Mouse (Mus musculus) forebrain, embryonic 11.5 days (tissue): Measurements from ENCODE around the gene Syde2. TPM values are rescaled to one million over a fixed set of nuclear protein-coding genes. Genes with fewer than 3 reads are reported as not detected.

Experiments used
- ATAC-seq: fragments of 200-750 bp; cut with Nextera tagmentation; replicated peaks from 2 replicates; pipeline ENCODE4 v1.8.0; 2017; ENCODE audit warnings: moderate TSS enrichment; ENCODE audit not compliant: low FRiP score
- DNase-seq: peaks from one replicate; pipeline ENCODE4 v3.0.0-alpha.2; 2017; ENCODE audit warnings: low spot score
- H3K27ac ChIP-seq: fragments of 300-500 bp; sonication (generic); 2 replicates; pipeline ENCODE4 v1.5.1; 2014; ENCODE audit warnings: low read depth, low read length
- H3K27me3 ChIP-seq: fragments of 300-500 bp; sonication (generic); 2 replicates; pipeline ENCODE4 v1.6.1; 2014; ENCODE audit warnings: mild to moderate bottlenecking, low read length, mixed read lengths; ENCODE audit not compliant: control insufficient read depth, insufficient read depth
- H3K36me3 ChIP-seq: fragments of 300-500 bp; sonication (generic); 2 replicates; pipeline ENCODE4 v1.6.1; 2014; ENCODE audit warnings: mild to moderate bottlenecking, low read length, moderate library complexity, mixed read lengths; ENCODE audit not compliant: control insufficient read depth, insufficient read depth
- H3K4me1 ChIP-seq: fragments of 300-500 bp; sonication (generic); replicated peaks from 2 replicates; pipeline ENCODE4 v1.6.1; 2014; ENCODE audit warnings: low read length, mixed read lengths; ENCODE audit not compliant: control insufficient read depth, insufficient read depth
- H3K4me2 ChIP-seq: fragments of 300-500 bp; sonication (generic); 2 replicates; pipeline ENCODE4 v1.6.1; 2014; ENCODE audit warnings: low read depth, mild to moderate bottlenecking, low read length, moderate library complexity, mixed read lengths; ENCODE audit not compliant: severe bottlenecking
- H3K4me3 ChIP-seq: fragments of 300-500 bp; sonication (generic); 2 replicates; pipeline ENCODE4 v1.5.1; 2014; ENCODE audit warnings: low read depth, low read length
- H3K9ac ChIP-seq: fragments of 300-500 bp; sonication (generic); 2 replicates; pipeline ENCODE4 v1.6.1; 2014; ENCODE audit warnings: low read length
- H3K9me3 ChIP-seq: fragments of 300-500 bp; sonication (generic); 2 replicates; pipeline ENCODE4 v1.6.1; 2016; ENCODE audit warnings: low read length, mixed read lengths; ENCODE audit not compliant: control insufficient read depth
- WGBS: fragments of 180-500 bp; shearing (Covaris S2); extraction: QIAGEN DNeasy Blood & Tissue Kit; methylation state at CpG from one replicate; pipeline ENCODE4 v1.1.7; 2014; 5-methylcytosine and 5-hydroxymethylcytosine counted together
- polyA plus RNA-seq: library from polyadenylated mRNA; unstranded; fragments of >200 nt; fragmentation: Nextera tagmentation; extraction: Ambion mirVana; gene quantifications from 2 replicates; pipeline ENCODE4 v1.2.1, GENCODE M21; 2014

Gene Syde2
- polyA plus RNA-seq, 1 experiment from 2014 or later: 2.0 TPM

DNA sequence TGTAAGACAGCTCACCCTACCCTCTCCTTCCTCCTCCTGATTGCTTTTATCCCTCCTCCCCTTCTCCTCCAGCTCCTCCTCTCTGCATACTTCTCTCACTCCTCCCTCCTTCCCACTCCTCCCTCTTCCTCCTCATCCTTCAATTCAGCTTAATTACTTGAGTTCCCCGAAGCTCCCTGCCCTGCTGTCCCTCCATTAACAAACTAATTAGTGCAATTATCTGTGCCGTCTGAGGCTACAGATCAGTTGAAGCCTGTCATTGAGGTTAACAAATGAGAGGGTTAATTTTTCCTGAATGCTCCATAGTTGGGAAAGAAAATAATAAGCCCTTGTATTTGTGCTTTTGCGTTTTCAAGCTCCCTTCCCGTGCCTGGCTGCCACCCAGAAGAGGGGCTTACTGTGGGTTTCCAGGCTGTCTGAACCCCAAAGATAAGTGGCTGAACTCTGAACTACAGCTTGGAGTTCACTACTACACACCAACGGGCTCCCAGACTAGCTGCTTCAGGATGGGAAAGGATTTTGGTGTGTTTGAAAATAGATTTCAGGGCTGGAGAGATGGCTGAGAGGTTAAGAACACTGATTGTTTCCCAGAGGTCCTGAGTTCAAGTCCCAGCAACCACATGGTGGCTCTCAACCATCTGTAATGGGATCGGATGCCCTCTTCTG, 40.0 kb upstream of the Syde2 start:
- no peak for DNase-seq
- WGBS: 31% methylated on average over 6 of the region's 6 CpGs
- no peak overlapping the region for H3K27ac ChIP-seq
- ATAC-seq: peak; percentile 74
- no peak overlapping the region for H3K4me3 ChIP-seq
- H3K9ac ChIP-seq: no peak overlapping the region
- no peaks in the 10 kb centered on the region; the same call in 1 of the 2 replicates for H3K36me3 ChIP-seq
- H3K27me3 ChIP-seq: no peaks in the 10 kb centered on the region; the same call in 1 of the 2 replicates
- H3K9me3 ChIP-seq: no peaks in the 10 kb centered on the region
- no peaks in the 10 kb centered on the region; the same call in 1 of the 2 replicates for H3K4me1 ChIP-seq
- no peak overlapping the region for H3K4me2 ChIP-seq

DNA sequence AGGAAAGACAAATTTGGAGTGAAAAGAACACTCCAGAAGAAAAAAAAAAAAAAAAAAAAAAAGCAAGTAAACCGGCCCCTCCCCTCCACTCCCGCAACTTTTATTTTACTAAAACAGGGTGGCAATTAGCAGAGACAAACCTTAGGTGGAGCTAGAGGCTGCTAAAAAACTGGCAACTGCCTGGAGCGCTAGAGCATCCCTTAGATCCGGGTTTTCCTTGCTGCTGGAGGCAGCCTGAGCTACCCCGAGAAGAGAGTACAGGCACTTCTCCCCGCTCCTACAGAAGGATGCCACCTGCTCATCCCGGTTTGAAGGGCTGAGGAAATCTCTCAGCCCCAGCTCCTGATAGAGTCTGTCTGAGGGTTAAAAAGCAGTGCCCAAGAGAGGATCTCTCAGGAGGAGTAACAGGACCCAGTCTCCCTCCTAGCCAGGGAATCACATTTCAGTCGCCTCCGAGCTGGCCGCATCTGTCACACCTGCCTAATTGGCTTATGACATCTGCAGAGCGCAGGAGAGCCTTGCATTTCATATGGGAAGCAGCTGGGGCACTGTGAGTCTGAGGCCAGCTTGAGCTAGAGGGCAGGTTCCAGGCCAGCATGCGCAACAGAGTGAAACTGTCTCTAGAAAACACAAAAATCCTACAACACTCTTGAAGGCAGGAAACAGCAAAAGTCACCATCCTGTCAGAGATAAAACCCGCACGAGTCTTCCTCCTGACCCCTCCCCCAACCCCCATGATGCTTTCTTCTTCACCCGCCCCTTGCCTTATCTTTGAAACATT, 37.4 kb upstream of the Syde2 start:
- H3K27me3 ChIP-seq: no peaks in the 10 kb centered on the region; the same call in 1 of the 2 replicates
- H3K27ac ChIP-seq: no peak overlapping the region
- ATAC-seq (peak; percentile 74), DNase-seq (peak; percentile 67)
- no peaks in the 10 kb centered on the region; the same call in 1 of the 2 replicates for H3K4me1 ChIP-seq
- 0 out of 2 replicates have a peak overlapping the region, but pooled peaks have one; percentile 9 for H3K9ac ChIP-seq
- H3K4me2 ChIP-seq: peak overlapping the region; percentile 31; the same call in 1 of the 2 replicates
- no peaks in the 10 kb centered on the region for H3K9me3 ChIP-seq
- H3K4me3 ChIP-seq: no peak overlapping the region
- WGBS: 9% methylated on average over 15 of the region's 15 CpGs
- H3K36me3 ChIP-seq: no peaks in the 10 kb centered on the region

DNA sequence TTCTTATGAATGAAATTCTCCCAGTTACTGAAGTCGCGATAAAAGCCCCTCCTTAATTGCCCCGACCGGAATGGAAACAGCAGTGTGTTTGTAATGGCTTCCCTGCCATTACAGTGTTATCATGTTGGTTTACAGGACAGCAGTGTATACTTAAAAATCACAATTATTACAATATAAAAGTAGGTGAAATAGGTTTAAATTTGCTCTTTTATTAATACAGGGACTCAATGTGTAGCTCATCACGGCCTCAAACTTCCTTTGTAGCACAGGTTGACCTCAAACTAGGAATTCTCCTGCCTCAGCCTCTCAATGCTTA, 36.9 kb upstream of the Syde2 start:
- Histone ChIP-seq H3K27me3 (no peaks in the 10 kb centered on the region; the same call in 1 of the 2 replicates), H3K4me2 (no peak overlapping the region), H3K9me3 (no peaks in the 10 kb centered on the region), H3K27ac (no peak overlapping the region), H3K36me3 (no peaks in the 10 kb centered on the region), H3K4me1 (no peaks in the 10 kb centered on the region; the same call in 1 of the 2 replicates), H3K4me3 (no peak overlapping the region), H3K9ac (no peak overlapping the region)
- WGBS: 48% methylated on average over 5 of the region's 5 CpGs
- DNase-seq (no peak), ATAC-seq (no peak)

DNA sequence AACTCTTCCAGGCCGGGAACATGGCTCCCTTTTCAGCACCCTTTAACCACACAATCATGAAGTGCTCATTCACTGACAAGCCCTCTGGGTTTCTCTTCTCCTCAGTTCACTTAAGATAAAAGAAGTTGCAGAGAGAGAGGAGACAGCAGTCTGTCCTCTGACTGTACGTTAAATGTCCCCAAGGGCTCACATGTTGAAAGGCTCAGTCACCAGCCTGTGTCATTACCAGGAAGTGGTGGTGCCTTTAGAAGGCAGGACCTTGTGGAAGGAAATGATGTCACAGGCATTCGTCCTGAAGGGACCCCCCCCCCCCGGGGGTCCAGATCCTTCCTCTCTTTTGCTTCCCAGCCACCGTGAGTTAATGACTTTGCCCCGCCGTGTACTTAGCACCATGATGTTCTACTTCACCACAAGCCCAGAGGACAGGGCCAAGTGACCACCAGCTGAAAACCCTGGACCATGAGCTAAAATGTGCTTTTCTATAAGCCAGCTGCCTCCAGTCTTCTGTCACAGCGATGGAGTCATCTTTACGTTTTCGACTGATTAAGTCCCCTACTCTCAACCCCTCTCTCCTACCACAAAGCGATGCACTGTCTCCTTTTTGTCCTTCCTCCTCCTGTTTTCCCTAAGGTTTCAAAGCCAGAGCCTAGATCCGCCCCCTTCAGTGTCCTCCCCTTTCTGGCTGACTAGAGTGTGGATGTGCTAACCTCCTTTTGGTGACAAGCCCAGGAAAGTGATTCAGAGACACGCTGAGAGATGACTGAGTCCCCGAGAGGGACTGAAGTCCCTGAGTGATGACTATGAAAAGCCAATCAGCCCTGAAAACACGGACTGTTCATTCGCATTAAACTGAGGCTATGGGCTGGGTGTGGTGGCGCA, 36.1 kb upstream of the Syde2 start:
- no peaks in the 10 kb centered on the region for H3K9me3 ChIP-seq
- H3K27ac ChIP-seq: no peak overlapping the region
- H3K9ac ChIP-seq: no peak overlapping the region
- H3K4me2 ChIP-seq: no peak overlapping the region
- H3K4me3 ChIP-seq: no peak overlapping the region
- H3K27me3 ChIP-seq: no peaks in the 10 kb centered on the region; the same call in 1 of the 2 replicates
- DNase-seq (peak; percentile 14), ATAC-seq (no peak)
- no peaks in the 10 kb centered on the region for H3K36me3 ChIP-seq
- H3K4me1 ChIP-seq: no peaks in the 10 kb centered on the region; the same call in 1 of the 2 replicates
- 78% methylated on average over 17 of the region's 17 CpGs for WGBS

DNA sequence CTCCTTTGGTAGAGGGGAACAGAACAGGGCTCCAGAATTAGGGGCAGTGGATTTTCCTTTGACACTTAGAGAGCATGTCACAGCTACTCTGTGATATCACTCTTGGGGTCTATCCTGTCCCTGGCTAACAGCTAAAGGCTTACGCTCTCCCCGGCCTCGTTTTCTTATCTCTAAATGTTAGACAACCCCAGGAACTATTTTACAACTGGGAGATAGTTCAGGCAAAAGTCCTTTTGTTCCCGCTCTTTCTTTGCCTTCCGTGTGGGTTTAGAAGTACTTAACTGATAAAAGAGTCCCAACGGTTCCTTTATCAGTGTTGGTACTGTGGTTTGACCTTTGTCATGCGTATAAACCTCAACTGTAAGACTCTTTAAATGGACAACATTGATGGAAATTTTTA, 34.7 kb upstream of the Syde2 start:
- Histone ChIP-seq H3K27ac (no peak overlapping the region), H3K9me3 (no peaks in the 10 kb centered on the region), H3K27me3 (no peaks in the 10 kb centered on the region; the same call in 1 of the 2 replicates), H3K9ac (no peak overlapping the region), H3K4me2 (no peak overlapping the region), H3K4me3 (no peak overlapping the region), H3K36me3 (no peaks in the 10 kb centered on the region), H3K4me1 (no peaks in the 10 kb centered on the region; the same call in 1 of the 2 replicates)
- no peak for ATAC-seq
- DNase-seq: no peak
- WGBS: 93% methylated on average over 7 of the region's 7 CpGs

DNA sequence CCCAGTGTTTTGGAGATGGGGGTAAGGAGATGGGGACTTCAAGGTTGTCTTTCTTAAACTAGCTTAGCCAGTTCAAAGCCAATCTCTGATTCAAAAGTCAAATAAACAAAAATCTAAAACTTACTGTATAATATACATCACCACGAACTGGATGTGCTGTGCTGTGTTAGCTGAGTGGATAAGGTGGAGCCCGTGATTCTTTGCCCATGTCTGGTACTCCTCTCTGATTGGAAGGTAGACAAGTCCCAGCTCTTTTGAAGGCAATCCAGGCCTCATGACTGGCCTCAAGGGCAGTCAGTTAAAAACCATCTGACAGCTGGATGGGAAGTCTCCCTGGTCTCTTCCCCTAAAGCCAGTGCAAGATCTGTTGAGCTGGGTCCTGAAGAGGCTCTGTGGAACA, 34.3 kb upstream of the Syde2 start:
- DNase-seq (no peak), ATAC-seq (no peak)
- no peaks in the 10 kb centered on the region for H3K9me3 ChIP-seq
- no peaks in the 10 kb centered on the region; the same call in 1 of the 2 replicates for H3K4me1 ChIP-seq
- 86% methylated on average over 2 of the region's 2 CpGs for WGBS
- H3K27ac ChIP-seq: no peak overlapping the region
- H3K4me3 ChIP-seq: no peak overlapping the region
- H3K9ac ChIP-seq: no peak overlapping the region
- no peaks in the 10 kb centered on the region for H3K36me3 ChIP-seq
- no peaks in the 10 kb centered on the region; the same call in 1 of the 2 replicates for H3K27me3 ChIP-seq
- no peak overlapping the region for H3K4me2 ChIP-seq

DNA sequence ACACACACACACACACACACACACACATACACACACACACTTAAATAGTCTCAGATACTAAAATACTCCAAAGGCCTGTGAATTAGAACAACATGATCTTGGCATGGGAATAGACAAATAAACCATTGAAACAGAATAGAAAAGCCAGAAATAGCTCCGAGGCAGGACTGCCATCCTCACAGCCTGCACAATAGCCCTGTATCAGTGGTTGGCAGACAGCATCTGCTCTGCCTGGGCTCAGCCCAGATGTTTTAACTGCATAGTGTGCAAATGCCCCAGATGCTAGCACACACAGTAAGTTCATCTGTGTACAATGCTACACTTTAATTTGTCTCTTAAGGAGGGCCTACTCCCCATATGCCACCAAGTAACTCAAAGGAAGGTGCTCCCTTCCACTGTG, 27.8 kb upstream of the Syde2 start:
- Histone ChIP-seq H3K27me3 (peaks cover 19% of the 10 kb centered on the region), H3K9me3 (no peaks in the 10 kb centered on the region), H3K4me2 (no peak overlapping the region), H3K27ac (no peak overlapping the region), H3K9ac (no peak overlapping the region), H3K4me3 (no peak overlapping the region), H3K4me1 (peaks cover 4% of the 10 kb centered on the region; the same call in 1 of the 2 replicates), H3K36me3 (no peaks in the 10 kb centered on the region)
- WGBS: 72% methylated on average over 1 of the region's 1 CpGs
- ATAC-seq (no peak), DNase-seq (no peak)

DNA sequence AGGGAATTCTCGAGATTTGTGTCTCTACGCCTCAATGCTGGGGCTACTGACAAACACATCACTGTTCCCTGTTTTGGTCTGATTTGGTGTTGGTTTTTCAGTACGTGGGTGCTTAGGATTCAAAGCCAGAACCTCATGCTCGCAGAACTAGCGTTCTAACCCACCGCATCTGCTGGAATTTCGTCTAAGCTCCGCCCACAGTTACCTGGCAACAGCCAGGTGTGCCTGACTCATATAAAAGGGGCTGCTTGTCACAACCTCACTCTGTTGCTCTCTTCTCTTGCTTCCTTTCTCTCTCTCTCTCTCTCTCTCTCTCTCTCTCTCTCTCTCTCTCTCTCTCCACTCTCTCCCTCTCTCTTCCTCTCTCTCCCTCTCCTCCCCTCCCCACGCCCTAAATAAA, 25.3 kb upstream of the Syde2 start:
- Histone ChIP-seq H3K4me3 (no peak overlapping the region), H3K9me3 (no peaks in the 10 kb centered on the region), H3K27ac (no peak overlapping the region), H3K4me1 (peaks cover 4% of the 10 kb centered on the region; the same call in 1 of the 2 replicates), H3K4me2 (no peak overlapping the region), H3K9ac (no peak overlapping the region), H3K27me3 (peaks cover 19% of the 10 kb centered on the region), H3K36me3 (no peaks in the 10 kb centered on the region)
- no peak for DNase-seq
- ATAC-seq: no peak
- 16% methylated on average over 9 of the region's 9 CpGs for WGBS
